Mouse (Mus musculus) lung, postnatal 0 days (tissue): ENCODE measurements around the gene Man1a. TPM values are rescaled to one million over a fixed set of nuclear protein-coding genes. Genes with fewer than 3 reads are reported as not detected.
A peak's percentile ranks its signal among the peaks of the same experiment; 100 is the strongest.

Source experiments
- ATAC-seq: fragments of 200-750 bp; cut with Nextera tagmentation; 2 replicates; pipeline ENCODE4 v1.8.0; 2017; ENCODE audit warnings: moderate library complexity
- DNase-seq: peaks from one replicate; pipeline ENCODE4 v3.0.0-alpha.2; 2016; ENCODE audit warnings: low spot score
- H3K27ac ChIP-seq: fragments of 300-500 bp; sonication (generic); 2 replicates; pipeline ENCODE4 v1.5.1; 2014; ENCODE audit warnings: antibody characterized with exemption, mild to moderate bottlenecking, low read length, mixed read lengths
- H3K27me3 ChIP-seq: fragments of 300-500 bp; sonication (generic); replicated peaks from 2 replicates; pipeline ENCODE4 v1.6.1; 2014; ENCODE audit warnings: low read length, mixed read lengths; ENCODE audit not compliant: insufficient read depth
- H3K36me3 ChIP-seq: fragments of 300-500 bp; sonication (generic); 2 replicates; pipeline ENCODE4 v1.6.1; 2014; ENCODE audit warnings: low read length, mixed read lengths; ENCODE audit not compliant: insufficient read depth
- H3K4me1 ChIP-seq: fragments of 300-500 bp; sonication (generic); 2 replicates; pipeline ENCODE4 v1.6.1; 2014; ENCODE audit warnings: antibody characterized with exemption, low read depth, low read length, mixed read lengths; ENCODE audit not compliant: insufficient read depth
- H3K4me2 ChIP-seq: fragments of 300-500 bp; sonication (generic); replicated peaks from 2 replicates; pipeline ENCODE4 v1.6.1; 2014; ENCODE audit warnings: low read depth, mild to moderate bottlenecking, low read length, moderate library complexity, mixed read lengths
- H3K4me3 ChIP-seq: fragments of 300-500 bp; sonication (generic); 2 replicates; pipeline ENCODE4 v1.5.1; 2014; ENCODE audit warnings: low read depth, low read length
- H3K9ac ChIP-seq: fragments of 300-500 bp; sonication (generic); replicated peaks from 2 replicates; pipeline ENCODE4 v1.6.1; 2014; ENCODE audit warnings: low read depth, mild to moderate bottlenecking
- H3K9me3 ChIP-seq: fragments of 300-500 bp; sonication (generic); 2 replicates; pipeline ENCODE4 v1.6.1; 2016; ENCODE audit warnings: low read length, mixed read lengths
- CTCF ChIP-seq: IDR thresholded peaks from 2 replicates; pipeline ENCODE4 v1.5.1; 2016; ENCODE audit warnings: antibody characterized with exemption, mild to moderate bottlenecking
- EP300 ChIP-seq: IDR thresholded peaks from 2 replicates; pipeline ENCODE4 v1.6.1; 2016; ENCODE audit warnings: antibody characterized with exemption, mild to moderate bottlenecking, control low read depth
- WGBS: fragments of 180-500 bp; shearing (Covaris S2); extraction: QIAGEN DNeasy Blood & Tissue Kit; methylation state at CpG from one replicate; pipeline ENCODE4 v1.1.7; 2014; 5-methylcytosine and 5-hydroxymethylcytosine counted together
- polyA plus RNA-seq: library from polyadenylated mRNA; unstranded; fragments of >200 nt; fragmentation: Nextera tagmentation; extraction: Ambion mirVana; gene quantifications from 2 replicates; pipeline ENCODE4 v1.2.1, GENCODE M21; 2015

The Man1a gene
- polyA plus RNA-seq, 1 experiment from 2014 or later: 6.6 TPM

DNA sequence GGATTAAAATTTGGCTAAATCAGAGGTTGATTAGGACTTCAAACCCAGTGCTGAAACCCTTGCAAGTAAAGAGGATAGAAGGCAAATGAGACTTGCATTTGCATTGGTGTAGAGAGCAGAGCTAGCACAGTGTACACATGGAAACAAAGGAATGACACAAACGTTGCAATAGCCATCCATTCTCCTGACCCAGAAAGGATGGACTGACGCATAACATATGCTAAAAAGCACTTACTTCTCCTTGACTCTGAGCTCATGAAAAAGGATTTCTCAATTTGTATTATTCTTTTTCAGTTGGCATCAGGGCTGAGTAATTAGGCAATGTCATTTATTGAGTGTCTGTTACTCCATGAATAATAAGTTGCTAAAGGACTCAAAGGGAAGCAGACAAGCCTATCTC is 41.6 kb downstream of the Man1a start:
- no peaks in the 10 kb centered on the region for H3K27me3 ChIP-seq
- ATAC-seq (peak; percentile 60; the same call in 1 of the 2 replicates), DNase-seq (peak; percentile 41)
- H3K9me3 ChIP-seq: no peaks in the 10 kb centered on the region
- no peak for TF ChIP-seq EP300
- TF ChIP-seq CTCF: no peak
- WGBS: 40% methylated on average over 2 of the region's 2 CpGs
- H3K4me3 ChIP-seq: no peak overlapping the region
- no peak overlapping the region for H3K4me2 ChIP-seq
- H3K27ac ChIP-seq: no peak overlapping the region
- H3K9ac ChIP-seq: no peak overlapping the region
- no peaks in the 10 kb centered on the region for H3K4me1 ChIP-seq
- no peaks in the 10 kb centered on the region for H3K36me3 ChIP-seq

DNA sequence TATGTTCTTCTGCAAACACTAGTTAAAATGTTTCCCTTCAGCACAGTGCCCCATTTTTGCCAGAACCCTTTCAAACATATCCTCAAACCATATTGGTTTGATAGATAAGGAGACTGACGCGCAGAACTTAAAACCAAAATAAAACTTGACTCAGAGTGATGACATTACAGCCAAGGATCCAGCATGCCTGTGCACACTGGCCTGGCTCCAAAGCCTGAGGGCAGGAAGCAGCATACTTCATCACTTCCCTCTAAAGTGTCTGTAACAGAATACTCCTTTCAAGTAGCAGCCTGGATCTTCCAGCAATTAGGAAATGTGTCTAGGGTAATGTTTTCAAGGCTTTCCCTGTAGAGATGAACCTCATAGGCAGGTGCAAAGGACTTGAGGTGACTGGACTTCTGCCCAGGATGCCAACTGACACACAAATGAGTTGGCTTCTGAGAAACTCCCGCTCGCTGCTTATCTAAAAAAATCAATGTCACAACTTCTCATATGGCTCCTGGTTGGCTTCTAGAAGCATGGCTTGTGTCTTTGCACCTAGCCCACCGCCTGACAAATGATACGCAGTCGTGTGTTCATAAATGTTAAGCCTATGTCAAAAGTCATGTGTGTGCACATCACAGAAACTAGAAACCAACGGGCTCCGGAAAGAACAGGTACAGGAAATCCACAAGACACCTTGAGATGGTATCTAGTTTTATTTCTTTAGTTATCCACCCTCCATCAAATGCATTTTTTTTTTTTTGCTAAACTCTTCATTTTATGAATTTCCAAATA is 43.9 kb downstream of the Man1a start:
- no peak overlapping the region for H3K27ac ChIP-seq
- ATAC-seq: peak; percentile 38; the same call in 1 of the 2 replicates
- peak; percentile 48 for DNase-seq
- H3K9me3 ChIP-seq: no peaks in the 10 kb centered on the region
- no peak for TF ChIP-seq EP300
- no peak for TF ChIP-seq CTCF
- no peaks in the 10 kb centered on the region for H3K27me3 ChIP-seq
- no peak overlapping the region for H3K9ac ChIP-seq
- no peaks in the 10 kb centered on the region for H3K36me3 ChIP-seq
- H3K4me2 ChIP-seq: no peak overlapping the region
- WGBS: 71% methylated on average over 9 of the region's 9 CpGs
- H3K4me3 ChIP-seq: no peak overlapping the region
- no peaks in the 10 kb centered on the region for H3K4me1 ChIP-seq

GRCm38 (mm10) chr10:54028866-54029265 is 47.5 kb downstream of the Man1a start:
- Histone ChIP-seq H3K4me1 (no peaks in the 10 kb centered on the region; the same call in 1 of the 2 replicates), H3K27me3 (no peaks in the 10 kb centered on the region), H3K36me3 (no peaks in the 10 kb centered on the region), H3K9ac (no peak overlapping the region), H3K9me3 (no peaks in the 10 kb centered on the region), H3K4me3 (no peak overlapping the region), H3K27ac (no peak overlapping the region), H3K4me2 (no peak overlapping the region)
- ATAC-seq: no peak
- no peak for DNase-seq
- WGBS: 92% methylated on average over 4 of the region's 4 CpGs
- TF ChIP-seq CTCF (no peak), EP300 (no peak)

GRCm38 (mm10) chr10:54026738-54027427 is 49.5 kb downstream of the Man1a start:
- 72% methylated on average over 5 of the region's 5 CpGs for WGBS
- Histone ChIP-seq H3K27ac (no peak overlapping the region), H3K9me3 (no peaks in the 10 kb centered on the region), H3K36me3 (no peaks in the 10 kb centered on the region), H3K27me3 (no peaks in the 10 kb centered on the region), H3K4me2 (no peak overlapping the region), H3K9ac (no peak overlapping the region), H3K4me1 (no peaks in the 10 kb centered on the region; the same call in 1 of the 2 replicates), H3K4me3 (no peak overlapping the region)
- TF ChIP-seq CTCF: no peak
- TF ChIP-seq EP300: no peak
- DNase-seq (no peak), ATAC-seq (no peak)

DNA sequence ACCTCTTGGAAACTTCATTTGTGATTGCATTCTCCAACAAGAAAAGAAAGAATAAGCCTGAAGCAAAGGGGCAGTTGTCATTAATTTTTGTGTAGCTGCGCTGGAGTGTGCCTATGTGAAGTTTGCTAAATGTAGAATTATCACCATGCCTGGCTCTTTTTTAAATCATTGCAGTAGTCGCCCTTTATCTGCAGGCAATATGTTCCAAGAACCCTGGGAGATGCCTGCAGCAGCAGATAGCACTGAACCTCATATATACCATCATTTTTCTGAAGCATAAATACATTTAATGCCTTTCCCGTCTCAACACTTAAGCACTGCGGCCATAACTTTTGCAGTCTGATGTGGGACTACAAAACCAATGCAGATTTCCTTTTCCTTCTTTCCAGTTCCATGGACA is 50.3 kb downstream of the Man1a start:
- ATAC-seq: no peak
- Histone ChIP-seq H3K4me2 (no peak overlapping the region), H3K4me1 (no peaks in the 10 kb centered on the region; the same call in 1 of the 2 replicates), H3K27ac (no peak overlapping the region), H3K9me3 (no peaks in the 10 kb centered on the region), H3K27me3 (no peaks in the 10 kb centered on the region), H3K36me3 (no peaks in the 10 kb centered on the region), H3K4me3 (no peak overlapping the region), H3K9ac (no peak overlapping the region)
- WGBS: 88% methylated on average over 4 of the region's 4 CpGs
- no peak for DNase-seq
- TF ChIP-seq CTCF (no peak), EP300 (no peak)

DNA sequence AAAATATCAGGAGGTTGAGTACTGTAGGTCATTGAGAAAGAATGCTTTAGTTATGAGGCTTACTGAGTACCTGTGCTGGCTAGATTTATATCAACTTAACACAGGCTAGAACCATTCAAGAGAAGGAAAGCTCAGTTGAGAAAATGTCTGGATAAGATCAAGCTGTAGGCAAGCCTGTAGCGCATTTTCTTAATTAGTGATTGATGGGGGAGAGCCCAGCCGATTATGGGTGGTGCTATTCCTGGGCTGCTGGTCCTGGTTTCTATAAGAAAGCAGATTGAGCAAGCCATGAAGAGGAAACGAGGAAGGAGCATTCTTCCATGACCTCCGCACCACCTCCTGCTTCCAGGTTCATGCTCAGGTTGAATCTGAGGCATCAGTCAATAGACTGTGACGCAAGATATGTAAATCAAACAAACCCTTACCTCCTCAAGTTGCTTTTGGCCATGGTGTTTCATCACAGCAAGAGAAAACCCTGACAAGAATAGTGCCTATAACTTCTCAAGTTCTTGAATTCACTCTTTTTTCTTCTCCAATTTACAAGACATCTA is 58.4 kb downstream of the Man1a start:
- no peaks in the 10 kb centered on the region for H3K4me1 ChIP-seq
- no peak for ATAC-seq
- H3K4me2 ChIP-seq: no peak overlapping the region
- no peaks in the 10 kb centered on the region for H3K9me3 ChIP-seq
- no peaks in the 10 kb centered on the region for H3K36me3 ChIP-seq
- 58% methylated on average over 5 of the region's 5 CpGs for WGBS
- no peaks in the 10 kb centered on the region for H3K27me3 ChIP-seq
- no peak for DNase-seq
- H3K9ac ChIP-seq: no peak overlapping the region
- no peak overlapping the region for H3K27ac ChIP-seq
- TF ChIP-seq EP300 (no peak), CTCF (no peak)
- no peak overlapping the region for H3K4me3 ChIP-seq
